Mouse (Mus musculus) left cerebral cortex, postnatal 10 days (tissue): ENCODE data around the gene Tlcd1. TPM values are rescaled to one million over a fixed set of nuclear protein-coding genes. Genes with fewer than 3 reads are reported as not detected.

Experiments
- DNase-seq, 2 experiments: peaks; one replicate each; pipeline ENCODE4 v3.0.0; 2021 to 2022; ENCODE audit warnings: low spot score in 2 of 2, mixed read lengths in 1 of 2; ENCODE audit errors: extremely low spot score in 1 of 2
- intact Hi-C: fragments of 180-260 bp; cut with DNase I; formaldehyde crosslinking; loops from one replicate; pipeline ENCODE4 v1.15.1; 2025
- total RNA-seq, 2 experiments: library from RNA; stranded (reverse); gene quantifications; 2 replicates each; pipeline ENCODE4 v1.2.3; 2021

Tlcd1 gene
- total RNA-seq, 2 experiments from 2014 or later = 23.8 to 27.9 TPM

DNA sequence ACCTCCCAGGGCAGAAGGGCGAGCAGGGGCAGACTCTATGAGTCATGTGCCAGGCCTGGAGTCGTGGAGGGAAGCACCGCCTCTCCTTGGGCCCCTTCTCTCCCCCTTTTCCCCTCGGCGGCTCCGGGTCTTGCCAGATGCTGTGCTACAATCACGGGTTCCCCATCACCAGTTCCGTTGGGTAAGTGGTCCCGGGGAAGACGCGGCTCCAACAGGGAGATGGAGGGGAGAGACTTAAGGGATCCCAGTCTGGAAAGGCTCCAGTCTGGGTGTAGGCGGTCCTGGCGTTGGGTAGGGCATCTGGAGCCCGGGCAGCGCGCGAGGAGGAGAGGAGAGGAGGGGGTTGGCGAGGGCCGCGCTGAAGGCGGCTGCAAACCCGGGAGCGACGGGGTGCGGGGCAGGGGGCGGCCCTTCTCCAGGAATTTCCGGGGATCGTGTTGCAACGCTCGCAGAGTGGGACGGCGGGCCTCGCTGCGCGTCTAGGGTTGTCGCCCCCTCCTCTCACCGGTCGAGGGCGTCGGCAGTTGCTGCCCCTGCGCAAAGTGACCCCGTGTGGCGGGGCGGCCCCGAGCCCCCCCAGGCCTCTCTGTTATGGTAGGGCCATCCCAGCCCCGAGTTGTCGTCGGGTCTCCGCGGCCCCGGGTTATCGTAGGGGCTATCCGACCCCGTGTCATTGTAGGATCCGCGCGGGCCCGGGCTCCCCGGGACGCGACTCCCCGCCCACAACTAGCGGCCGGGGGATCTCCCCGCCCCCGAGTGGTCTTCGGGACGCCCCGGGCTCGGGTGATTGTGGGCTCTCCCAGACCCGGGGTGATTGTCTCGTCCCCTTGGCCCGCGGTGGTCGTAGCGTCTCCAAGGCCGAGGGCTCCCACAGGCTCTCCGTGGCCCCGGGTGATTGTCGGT lies 12.1 kb downstream of the Tlcd1 start, which contains the start of gene Rab34:
TSS of gene Rab34 (plus strand) at position 100 of the 903 bp plus-strand sequence.
- DNase-seq = peak; percentile 75 to 92
- intact Hi-C loops = no loop called here

DNA sequence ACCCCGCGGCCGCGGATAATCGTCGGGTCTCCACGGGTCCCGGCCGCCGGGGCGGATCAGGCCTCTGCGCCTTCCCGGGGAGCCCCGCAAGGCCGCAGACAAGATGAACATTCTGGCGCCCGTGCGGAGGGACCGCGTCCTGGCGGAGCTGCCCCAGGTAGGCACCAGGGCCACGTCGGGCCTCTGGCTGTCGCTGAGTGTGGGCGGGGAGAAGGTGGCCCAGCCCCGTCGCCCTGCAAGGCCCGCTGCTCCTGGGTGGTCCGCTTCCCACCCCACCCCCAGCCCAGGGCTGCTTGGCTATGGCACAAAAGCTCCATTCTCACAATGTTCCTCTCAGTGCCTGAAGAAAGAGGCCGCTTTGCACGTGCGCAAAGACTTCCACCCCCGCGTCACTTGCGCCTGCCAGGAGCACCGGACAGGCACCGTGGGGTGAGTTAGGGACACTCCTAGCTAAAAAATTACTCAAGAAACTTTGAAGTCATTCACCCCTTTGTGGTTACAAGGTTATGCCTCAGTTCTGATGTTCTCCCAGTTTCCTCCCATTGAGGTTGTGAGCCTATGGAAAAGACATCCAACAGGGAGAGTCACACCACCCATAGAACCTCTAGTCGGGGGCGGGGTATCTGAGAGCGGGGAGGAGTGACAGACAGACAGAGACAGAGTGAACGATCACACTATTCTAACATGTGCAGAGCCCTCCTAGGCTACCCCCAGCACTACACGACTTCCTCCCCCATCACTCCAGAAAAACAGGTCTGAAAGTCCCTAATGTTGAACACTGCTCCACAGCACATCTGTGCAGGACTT lies 12.9 kb downstream of the Tlcd1 start:
- DNase-seq = peak; percentile 83 to 92
- intact Hi-C loops = no loop called here

DNA sequence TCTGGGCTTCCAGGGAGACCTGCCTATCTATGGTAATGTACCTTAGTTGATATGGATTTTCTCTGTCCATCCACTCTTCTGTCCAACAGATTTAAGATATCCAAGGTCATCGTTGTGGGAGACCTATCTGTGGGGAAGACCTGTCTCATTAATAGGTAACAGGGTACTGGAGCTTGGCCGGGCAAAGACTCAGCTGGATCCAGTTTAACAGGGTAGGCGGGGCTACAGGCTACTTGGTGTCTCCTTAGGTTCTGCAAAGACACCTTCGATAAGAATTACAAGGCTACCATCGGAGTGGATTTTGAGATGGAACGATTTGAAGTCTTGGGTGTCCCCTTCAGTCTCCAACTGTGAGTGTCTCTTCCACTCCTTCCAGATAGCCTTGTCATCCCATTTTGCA lies 13.5 kb downstream of the Tlcd1 start:
- no peak for DNase-seq
- intact Hi-C loops = no loop called here

DNA sequence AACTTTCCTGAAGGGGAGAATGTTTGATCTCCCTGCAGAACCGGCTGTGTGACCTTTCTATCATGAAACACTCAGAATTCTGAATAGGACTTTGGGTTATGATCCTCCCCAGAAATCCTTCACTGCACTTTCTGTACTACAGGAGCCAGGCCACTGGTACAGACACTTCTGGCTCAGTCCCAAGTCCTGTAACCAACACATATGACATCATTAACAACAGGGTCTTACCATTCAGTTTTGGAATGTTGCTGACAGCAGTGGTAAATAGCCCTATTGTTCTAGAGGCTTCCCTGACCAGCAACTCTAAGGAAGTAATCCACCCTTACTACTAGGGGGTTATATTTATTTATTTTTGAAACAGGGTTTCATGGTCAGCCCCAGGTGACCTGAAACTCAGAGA lies 16.6 kb downstream of the Tlcd1 start, which contains the start of gene Proca1:
TSS of gene Proca1 (plus strand) at position 280 of the 400 bp plus-strand sequence.
- DNase-seq = no peak

DNA sequence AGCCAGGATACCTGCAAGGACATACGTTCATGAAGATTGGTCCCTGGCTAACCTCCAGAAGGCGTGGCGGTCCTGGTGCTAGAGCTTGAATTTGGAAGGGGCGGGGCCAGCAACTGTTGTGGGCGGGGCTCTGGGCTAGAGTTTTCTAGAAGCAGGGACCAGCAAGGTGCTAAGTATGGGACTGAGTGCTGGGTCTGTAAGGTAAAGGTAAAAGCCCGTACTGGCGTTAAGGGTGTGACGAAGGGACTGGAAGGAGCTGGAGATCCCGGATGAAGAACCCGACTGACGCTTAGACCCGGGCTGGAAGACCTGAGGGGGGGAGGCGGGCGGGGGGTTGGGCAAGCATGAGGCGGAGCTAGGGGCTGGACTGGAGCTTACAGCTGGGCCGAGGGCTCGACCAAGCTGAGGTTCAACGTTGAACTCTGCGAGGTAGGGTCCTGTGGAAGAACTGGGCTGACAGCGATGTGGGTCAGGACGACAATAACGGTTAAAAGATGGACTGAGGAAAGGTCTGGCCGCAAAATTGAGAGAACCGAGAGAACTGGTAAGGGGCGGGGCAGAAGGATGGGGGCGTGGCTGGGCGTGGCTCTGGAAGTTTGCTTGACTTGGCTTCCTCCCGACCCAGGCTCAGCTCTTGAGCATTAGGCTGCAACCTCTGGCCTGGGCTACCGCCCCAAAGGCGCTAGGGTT lies 18.0 kb downstream of the Tlcd1 start:
- intact Hi-C loops = no loop called here
- DNase-seq = peak in 1 of 2 experiments; percentile 83

More for the DNA sequence above, 16.6 kb downstream of the Tlcd1 start, which contains the start of gene Proca1:
- intact Hi-C loops = no loop called here

DNA sequence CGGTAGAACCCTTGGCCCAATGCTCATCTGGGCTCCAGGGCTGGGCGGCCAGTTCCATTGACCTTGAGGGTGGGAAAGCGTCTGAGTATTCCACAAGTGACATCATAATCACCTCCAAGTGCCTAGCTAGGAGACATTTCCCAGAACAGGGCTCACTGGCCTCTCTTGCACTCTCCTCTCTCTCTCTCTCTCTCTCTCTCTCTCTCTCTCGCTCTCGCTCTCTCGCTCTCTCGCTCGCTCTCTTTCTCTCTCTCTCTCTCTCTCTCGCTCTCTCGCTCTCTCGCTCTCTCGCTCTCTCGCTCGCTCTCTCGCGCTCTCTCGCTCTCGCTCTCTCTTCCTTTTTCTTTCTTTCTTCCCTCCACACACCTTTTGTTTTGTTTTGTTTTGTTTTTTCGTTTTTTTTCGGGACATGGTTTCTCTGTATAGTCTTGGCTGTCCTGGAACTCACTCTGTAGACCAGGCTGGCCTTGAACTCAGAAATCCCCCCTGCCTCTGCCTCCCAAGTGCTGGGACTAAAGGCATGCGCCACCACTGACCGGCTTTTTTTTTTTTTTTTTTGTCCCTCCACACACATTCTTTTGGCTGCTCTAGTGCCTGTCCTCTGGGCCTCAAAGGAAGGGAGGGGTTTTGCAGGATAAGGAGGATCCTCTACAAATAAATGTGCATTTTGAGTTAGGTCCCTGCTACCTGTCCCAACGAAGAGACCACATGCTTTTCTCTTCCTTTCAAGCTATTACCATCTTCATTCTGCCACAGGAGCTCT lies 18.8 kb downstream of the Tlcd1 start:
- no peak for DNase-seq
- intact Hi-C loops = no loop called here

DNA sequence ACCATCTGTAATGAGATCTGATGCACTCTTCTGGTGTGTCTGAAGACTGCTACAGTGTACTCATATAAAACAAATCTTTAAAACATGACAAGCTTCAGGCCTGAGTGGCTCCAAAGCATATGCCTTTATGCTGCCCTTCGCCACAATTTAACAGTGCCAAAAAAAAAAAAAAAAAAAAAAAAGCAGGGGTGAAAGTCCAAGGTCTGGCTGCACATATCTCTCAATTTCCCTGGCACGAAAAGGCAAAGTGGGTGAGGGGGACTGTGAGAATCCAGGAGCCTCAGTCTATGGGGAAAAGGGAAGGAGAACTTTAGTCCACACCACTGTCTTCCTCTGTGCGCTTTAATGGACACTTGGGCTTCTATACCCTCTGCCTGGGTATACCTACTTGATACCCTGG lies 25.9 kb downstream of the Tlcd1 start:
- no peak for DNase-seq
- intact Hi-C loops = no loop called here

DNA sequence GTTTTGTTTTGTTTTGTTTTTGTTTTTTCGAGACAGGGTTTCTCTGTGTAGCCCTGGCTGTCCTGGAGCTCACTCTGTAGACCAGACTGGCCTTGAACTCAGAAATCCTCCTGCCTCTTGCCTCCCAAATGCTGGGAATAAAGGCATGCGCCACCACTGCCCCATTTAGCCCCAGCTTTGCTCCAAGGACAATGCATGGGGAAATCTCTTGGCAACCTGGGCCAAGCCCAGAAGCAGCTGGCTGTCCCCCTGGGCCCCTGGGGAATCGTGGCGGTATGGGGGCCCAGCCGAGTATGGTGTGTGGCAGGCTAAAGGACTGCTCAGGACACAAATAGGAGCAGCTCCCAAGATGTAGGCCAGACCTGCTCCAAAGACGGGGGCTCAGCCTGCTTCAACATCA lies 27.8 kb downstream of the Tlcd1 start:
- intact Hi-C loops = no loop called here
- DNase-seq = no peak

DNA sequence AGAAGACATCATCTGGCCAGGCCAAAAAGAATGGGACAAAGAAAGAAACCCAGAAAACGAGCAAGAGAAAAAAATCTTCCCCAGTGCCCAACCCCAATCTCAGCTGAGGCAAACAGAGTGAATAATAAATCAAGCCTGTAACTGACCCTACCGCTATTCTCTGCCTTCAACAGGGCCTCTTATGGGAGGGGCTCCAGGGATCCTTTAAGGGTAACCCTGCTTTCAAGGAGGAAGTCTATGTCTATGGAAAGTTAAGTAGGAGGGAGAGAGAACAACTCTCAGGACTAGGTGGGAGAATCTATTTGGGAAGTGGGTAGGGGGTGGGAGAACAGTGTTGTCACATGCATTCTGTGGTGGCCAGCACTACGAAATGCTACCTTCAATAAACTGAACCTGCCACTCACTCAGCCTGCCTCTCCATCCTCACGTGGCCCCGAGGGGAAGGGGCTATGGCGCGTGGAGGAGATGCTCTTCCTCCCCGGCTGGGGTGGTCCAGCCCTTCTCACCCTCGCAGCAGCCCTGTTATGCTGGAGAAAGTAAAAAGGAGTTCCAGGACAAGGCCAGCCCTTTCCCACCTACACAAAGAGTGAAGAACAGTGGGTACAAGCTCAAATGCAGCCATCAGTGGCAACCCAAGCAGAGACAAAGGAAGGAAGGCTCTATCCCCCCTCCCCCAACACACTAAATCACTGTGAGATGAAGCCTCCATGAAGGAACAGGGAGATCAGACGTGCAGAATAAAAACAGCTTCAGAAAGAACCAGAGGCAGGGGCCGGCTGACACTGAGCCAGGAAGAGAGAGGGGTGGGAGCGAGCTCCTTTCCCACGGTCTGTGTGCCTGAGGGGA lies 29.1 kb downstream of the Tlcd1 start:
- no peak for DNase-seq
- intact Hi-C loops = no loop called here

DNA sequence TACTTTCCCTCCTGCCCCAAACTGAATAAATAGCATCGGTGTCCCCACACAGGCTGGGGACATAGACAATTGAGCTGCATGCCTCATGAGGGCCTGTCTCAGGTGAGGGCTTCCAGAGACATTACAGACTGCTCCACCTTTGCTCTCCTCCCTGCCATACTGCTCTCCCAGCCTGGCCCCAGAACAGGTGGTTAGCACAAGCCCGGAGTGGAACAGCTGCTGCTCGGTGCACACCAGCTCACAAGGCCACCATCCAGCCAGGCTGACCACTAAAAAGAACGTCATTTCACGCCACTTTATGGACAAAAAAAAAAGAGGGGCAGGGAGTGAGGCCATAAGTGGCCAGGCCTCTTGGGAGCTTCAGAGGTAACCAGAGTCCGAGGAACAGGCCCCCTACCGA lies 30.7 kb downstream of the Tlcd1 start:
- intact Hi-C loops = no loop called here
- DNase-seq = no peak

DNA sequence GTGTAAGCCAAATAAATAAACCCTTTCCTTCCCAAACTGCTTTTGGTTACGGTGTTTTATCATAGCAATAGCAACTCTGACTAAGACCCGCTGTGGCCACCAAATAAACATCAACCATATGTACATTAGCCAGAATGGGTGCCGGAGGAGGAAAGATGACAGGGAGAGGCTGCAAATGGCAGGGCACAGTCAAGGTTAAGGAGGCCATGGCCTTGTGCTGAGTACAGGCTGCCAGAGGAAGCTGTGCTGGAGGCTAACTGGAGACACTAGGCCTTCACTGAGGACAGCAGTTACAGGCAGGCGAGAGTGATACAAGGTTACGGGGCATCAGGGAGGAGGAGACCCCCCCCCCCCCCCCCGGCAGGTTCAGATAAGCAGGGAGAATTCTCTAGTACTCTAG lies 33.4 kb downstream of the Tlcd1 start:
- intact Hi-C loops = loop anchor here (5.0 kb wide), 1 partner anchor 57 kb away; no protein-coding TSS in a partner anchor
- DNase-seq = no peak

DNA sequence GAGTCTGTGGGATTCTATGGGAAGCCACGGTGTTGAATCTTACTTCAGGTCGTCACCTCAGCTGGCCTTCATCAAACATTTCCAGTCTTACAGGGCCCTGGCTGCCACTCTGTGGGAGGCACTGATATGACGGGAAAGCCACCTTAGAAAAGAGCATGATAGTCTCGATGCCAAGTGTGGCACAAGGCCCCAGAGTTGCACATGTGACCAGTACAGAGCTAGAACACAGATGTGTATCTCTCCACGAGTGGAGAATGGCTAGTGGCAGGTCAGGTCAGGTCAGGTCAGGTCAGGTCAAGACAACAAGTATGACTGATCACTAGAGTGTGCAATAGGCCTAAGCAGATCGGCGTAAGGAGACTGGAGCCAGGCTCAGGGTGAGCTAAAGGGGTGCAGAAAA lies 34.1 kb downstream of the Tlcd1 start:
- intact Hi-C loops = loop anchor here (5.0 kb wide), 1 partner anchor 57 kb away; no protein-coding TSS in a partner anchor
- DNase-seq = no peak

DNA sequence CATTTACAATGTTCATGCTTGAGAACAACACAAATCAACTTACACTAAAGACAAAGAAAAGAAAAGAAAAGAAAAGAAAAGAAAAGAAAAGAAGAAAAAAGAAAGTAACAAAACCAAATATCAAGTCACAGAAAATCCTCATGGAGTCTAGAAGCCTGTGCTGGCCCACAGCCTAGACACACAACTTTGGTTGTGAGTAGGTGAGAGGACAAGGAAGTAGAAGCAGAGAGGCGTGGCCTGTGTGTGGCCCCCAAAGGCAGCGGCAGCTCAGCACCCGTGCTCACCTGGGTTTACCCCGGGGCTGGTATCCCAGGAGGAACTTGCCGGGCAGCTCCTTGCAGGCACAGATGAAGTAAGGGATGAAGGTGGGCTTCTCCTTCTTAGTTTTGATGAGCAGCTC lies 35.0 kb downstream of the Tlcd1 start:
- peak in 1 of 2 experiments; percentile 22 for DNase-seq
- intact Hi-C loops = loop anchor here (5.0 kb wide), 1 partner anchor 56 kb away; no protein-coding TSS in a partner anchor

DNA sequence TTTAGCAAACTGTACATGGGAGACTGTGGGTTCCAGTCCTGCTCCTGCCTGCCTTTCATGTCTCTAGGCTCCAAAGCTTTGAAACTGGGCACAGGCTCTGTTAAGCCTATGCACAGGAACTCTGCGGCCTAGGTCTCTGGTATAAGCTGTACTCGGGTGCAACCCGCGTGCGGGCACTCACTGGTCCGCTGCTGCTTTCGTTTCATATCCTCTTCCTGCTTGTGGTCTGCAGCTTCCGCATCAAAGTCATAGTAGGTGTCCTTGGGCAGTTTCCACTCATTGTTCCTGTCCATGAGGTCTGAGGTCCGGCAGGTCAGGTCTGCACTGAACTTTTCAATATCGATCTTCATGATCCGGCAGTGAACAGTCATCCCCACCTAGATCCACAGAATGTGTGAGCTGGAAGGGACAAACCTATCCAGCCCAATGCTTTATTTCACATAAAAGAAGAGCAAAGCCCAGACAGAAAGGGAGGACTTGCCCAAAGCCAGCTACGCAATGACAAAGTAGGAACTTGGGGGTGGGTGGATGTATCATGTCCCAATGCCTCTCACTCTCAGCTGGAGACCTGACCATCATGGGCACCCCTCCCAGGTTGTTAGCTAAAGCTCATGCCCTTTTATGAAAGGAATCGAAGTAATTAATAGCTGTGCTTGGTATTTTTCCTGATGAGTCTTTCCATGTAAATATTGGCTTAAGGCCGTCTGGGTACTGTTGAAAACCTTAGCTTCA lies 36.7 kb downstream of the Tlcd1 start:
- DNase-seq = peak in 1 of 2 experiments; percentile 17
- intact Hi-C loops = loop anchor here (5.0 kb wide), 1 partner anchor 54 kb away; no protein-coding TSS in a partner anchor

DNA sequence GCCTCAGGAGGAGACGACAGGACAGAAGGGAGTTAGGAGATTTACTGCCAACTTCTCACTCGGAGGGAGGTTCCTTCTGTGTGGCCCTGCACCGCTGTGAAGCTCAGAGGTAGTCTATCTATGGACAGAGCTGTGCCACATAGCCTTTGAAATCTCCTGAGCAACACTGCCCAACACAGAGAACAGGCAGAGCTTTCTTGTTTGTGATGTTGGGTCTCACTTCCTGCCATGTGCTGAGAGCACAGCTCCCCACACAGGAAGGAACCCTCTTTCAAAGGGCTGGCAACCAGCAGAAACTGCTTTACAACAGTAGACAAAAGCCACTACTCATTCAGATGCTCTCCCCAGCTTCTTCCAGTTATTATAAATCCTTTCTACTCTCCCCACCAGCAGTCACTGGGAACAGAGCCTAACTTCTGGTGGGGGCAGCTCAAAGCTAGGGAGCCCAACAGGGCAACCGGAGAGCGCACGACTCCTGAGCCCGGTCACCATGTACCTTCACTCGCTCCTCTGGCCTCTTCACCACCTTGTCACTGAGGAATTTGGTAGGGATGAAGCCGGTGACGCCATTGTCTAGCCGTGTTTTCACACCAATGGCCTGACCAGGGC lies 39.3 kb downstream of the Tlcd1 start:
- DNase-seq = peak; percentile 28 to 29
- intact Hi-C loops = no loop called here

DNA sequence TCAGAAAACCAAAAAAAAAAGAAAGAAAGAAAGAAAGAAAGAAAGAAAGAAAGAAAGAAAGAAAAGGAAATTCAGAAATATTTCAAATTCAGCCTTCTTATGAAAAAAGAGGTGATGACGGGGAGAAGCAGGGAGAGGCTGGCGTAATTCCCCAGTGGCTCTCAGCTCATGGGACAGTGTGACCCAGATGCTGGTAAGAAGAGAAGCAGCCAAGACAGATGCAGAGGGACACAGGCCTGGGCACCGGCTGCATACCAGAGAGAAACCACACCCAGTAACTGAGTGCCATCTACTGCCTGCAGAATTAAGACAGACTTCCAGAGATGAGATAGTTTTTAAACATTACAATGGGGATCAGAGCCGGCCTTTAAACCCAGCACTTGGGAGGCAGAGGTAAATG lies 47.1 kb downstream of the Tlcd1 start:
- intact Hi-C loops = loop anchor here (5.0 kb wide), 1 partner anchor 49 kb away; no protein-coding TSS in a partner anchor
- DNase-seq = no peak
